8 mouse cellular contexts compared by ENCODE assay signal in genomic region chr6:119450965-119451943, GRCm38 (mm10). TPM values are rescaled to one million over a fixed set of nuclear protein-coding genes. Genes with fewer than 3 reads are reported as not detected.
DNase-seq lines count a peak whose midpoint lies in the region; ATAC-seq lines count a peak whose summit lies in the region.
"Had no signal": no experiment of that assay in that cellular context is flagged by ENCODE, and none has a peak within 500 bp of the region (broad histone marks: within the 10 kb centered on the region; RNA-seq: fewer than 3 reads in every experiment).

No protein-coding gene starts in this region.

- peak overlapping the region; percentile 37 for H3K4me3 ChIP-seq in forebrain, embryonic 15.5 days
- H3K4me3 ChIP-seq in liver, embryonic 15.5 days (replicated peaks): 0 out of 2 replicates have a peak overlapping the region, but pooled peaks have one; percentile 8

- no peaks in the 10 kb centered on the region for H3K36me3 ChIP-seq in forebrain, embryonic 15.5 days
- H3K36me3 ChIP-seq in liver, embryonic 15.5 days (replicated peaks): no peaks in the 10 kb centered on the region

- peak overlapping the region; percentile 96 for H3K27ac ChIP-seq in forebrain, embryonic 15.5 days (replicated peaks)
- H3K27ac ChIP-seq in liver, embryonic 15.5 days (replicated peaks): no peak overlapping the region

- no peaks in the 10 kb centered on the region for H3K27me3 ChIP-seq in forebrain, embryonic 15.5 days
- H3K27me3 ChIP-seq in liver, embryonic 15.5 days: peaks cover 76% of the 10 kb centered on the region

- peak overlapping the region; percentile 48 for H3K4me2 ChIP-seq in forebrain, embryonic 15.5 days (replicated peaks)
- H3K4me2 ChIP-seq in liver, embryonic 15.5 days: peak overlapping the region; percentile 24; the same call in 1 of the 2 replicates

- DNase-seq in thymus, postnatal 25 days: peak; percentile 13
- no peak for DNase-seq in thymus, adult 18-20 months
- no peak for DNase-seq in ovary, postnatal 10 days (ENCODE audit: low spot score)
- no peak for DNase-seq in urinary bladder, adult 2 months (ENCODE audit: low spot score)
- DNase-seq: thymus, adult 2 months had no signal

- ATAC-seq in forebrain, embryonic 15.5 days (replicated peaks): no peak
- no peak for ATAC-seq in liver, embryonic 15.5 days (ENCODE audit: insufficient read depth)
- no peak for ATAC-seq in monocyte, adult 5-6 weeks (replicated peaks; ENCODE audit: insufficient number of reproducible peaks, low FRiP score, low TSS enrichment, poor library complexity, severe bottlenecking)

- peak overlapping the region; percentile 44 for H3K9ac ChIP-seq in forebrain, embryonic 15.5 days (replicated peaks)
- H3K9ac ChIP-seq in liver, embryonic 15.5 days: no peak overlapping the region

- WGBS in forebrain, embryonic 15.5 days: 41% methylated on average over 14 of the region's 14 CpGs
- 9% methylated on average over 14 of the region's 14 CpGs for WGBS in liver, embryonic 15.5 days (ENCODE audit: insufficient replicate concordance)

- no peaks in the 10 kb centered on the region for H3K9me3 ChIP-seq in forebrain, embryonic 15.5 days
- H3K9me3 ChIP-seq in liver, embryonic 15.5 days (replicated peaks): no peaks in the 10 kb centered on the region

- H3K4me1 ChIP-seq in forebrain, embryonic 15.5 days: peaks cover 35% of the 10 kb centered on the region
- peaks cover 3% of the 10 kb centered on the region for H3K4me1 ChIP-seq in liver, embryonic 15.5 days (replicated peaks)

RNA-seq across cellular contexts. Expression of gene Fbxl14, which starts 28.2 kb away (rescaled TPM):
- polyA plus RNA-seq in forebrain, embryonic 15.5 days (2015; fragmentation: Nextera tagmentation; extraction: Ambion mirVana): 3.7 and 4.0 TPM in 2 replicates
- 2.1 and 2.4 TPM in 2 replicates for polyA plus RNA-seq in liver, embryonic 15.5 days (2015; fragmentation: Nextera tagmentation; extraction: Ambion mirVana)
- 28.2 and 30.6 TPM in 2 replicates for polyA plus RNA-seq in urinary bladder, adult 2 months (2012; rRNA removed)
- total RNA-seq in monocyte, adult 5-6 weeks (2017): 36.9 to 41.1 TPM (median 37.0 TPM) in 3 replicates

RNA-seq across cellular contexts. Expression of gene Adipor2, which starts 33.8 kb away (rescaled TPM):
- polyA plus RNA-seq in forebrain, embryonic 15.5 days (2015; fragmentation: Nextera tagmentation; extraction: Ambion mirVana): 43.1 and 45.5 TPM in 2 replicates
- 36.5 and 38.5 TPM in 2 replicates for polyA plus RNA-seq in liver, embryonic 15.5 days (2015; fragmentation: Nextera tagmentation; extraction: Ambion mirVana)
- polyA plus RNA-seq in urinary bladder, adult 2 months (2012; rRNA removed): 104 and 112 TPM in 2 replicates
- total RNA-seq in monocyte, adult 5-6 weeks (2017): 117 to 140 TPM (median 127 TPM) in 3 replicates
